Mouse (Mus musculus) right cerebral cortex, postnatal 10 days (tissue): ENCODE data around the gene Cfap77.

Experiments
- DNase-seq, 2 experiments: peaks; one replicate each; pipeline ENCODE4 v3.0.0; 2021; ENCODE audit warnings: low spot score in 2 of 2

The Cfap77 gene

GRCm38 (mm10) chr2:28943666-28944516 lies 111.0 kb downstream of the Cfap77 start:
- DNase-seq = no peak

DNA sequence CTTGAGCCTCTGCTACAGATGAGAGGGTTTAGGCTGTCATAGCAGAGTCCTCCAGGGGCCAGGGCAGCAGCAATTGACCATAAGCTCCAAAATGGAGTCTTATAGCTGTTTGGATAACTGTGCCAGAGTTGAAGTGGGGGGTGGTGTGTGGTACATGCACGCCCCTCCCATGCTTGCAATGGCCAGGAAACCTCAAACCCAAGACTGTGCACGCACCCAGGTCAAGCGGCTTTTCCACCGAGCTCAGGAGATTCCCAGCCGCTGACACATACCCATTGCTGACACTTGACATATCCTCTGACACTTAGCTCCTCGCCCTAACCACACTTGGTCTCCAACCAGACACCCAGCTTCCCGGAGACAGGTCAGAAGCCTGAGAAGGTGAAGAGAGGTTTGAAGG lies 115.9 kb downstream of the Cfap77 start:
- DNase-seq = no peak

GRCm38 (mm10) chr2:28930571-28930970 lies 124.3 kb downstream of the Cfap77 start:
- no peak for DNase-seq

DNA sequence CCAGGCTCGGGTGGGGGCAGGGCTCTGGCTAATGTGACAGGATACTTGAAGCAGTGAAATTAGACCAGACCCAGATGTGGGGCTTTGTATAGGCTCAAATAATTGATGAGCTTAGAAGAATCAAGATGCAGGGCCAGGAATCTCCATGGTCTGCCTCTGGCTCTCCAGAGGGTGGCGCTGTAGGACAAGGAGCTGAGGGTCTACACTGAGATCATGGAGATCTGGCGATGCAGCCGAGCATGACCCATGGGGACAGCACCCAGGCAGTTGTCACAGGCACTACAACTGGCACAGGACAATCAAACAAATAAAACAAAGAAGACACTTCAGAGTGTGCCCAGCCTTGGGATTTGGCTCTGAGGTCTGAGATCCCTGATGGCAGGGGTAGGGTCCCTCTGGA lies 131.0 kb downstream of the Cfap77 start:
- peak; percentile 61 to 87 for DNase-seq

DNA sequence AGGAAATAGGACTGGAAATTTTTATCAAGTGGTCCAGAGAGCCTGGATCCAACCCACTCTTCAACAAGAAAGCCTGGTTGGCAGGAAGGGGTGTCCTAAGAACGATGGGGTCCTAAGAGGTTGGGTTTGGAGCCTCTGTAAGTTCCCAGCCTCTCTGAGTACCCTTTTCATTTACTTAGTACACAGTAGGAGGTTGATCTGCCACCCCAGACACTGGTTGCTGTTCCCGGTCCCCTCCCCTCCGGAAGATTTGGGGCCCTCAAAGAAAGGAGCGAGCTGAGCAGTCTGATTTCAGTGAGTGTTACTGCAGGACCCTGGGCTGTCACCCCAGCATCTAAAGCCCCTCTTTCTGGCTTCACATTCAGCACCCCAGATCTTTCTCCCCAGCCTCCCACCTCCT lies 135.9 kb downstream of the Cfap77 start:
- no peak for DNase-seq

- peak in 1 of 2 experiments; percentile 29 for DNase-seq
These were observed 137.1 kb downstream of the Cfap77 start for GRCm38 (mm10) chr2:28917518-28918361.

- no peak for DNase-seq
These were observed 137.7 kb downstream of the Cfap77 start for GRCm38 (mm10) chr2:28917156-28917517.

DNA sequence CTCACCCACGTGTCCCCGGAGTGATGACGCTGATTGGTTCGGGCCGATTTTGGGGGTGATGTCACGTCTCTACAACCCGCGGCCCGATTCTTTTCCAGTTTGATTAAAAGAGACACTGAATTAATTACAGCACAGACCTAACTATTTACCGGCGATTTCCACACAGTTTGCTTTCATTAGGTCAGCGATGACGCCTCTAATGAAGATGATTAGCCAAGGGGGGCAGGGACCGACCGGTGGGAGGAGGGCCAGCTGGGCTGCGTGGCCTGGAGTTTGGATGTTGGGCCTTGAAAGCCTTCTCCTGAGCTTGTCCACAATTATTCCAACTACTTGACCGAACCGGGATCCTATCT lies 138.4 kb downstream of the Cfap77 start, which contains the start of gene Barhl1:
Gene Barhl1, minus strand, starts transcription at position 156 of the 353 bp plus-strand sequence.
- no peak for DNase-seq

DNA sequence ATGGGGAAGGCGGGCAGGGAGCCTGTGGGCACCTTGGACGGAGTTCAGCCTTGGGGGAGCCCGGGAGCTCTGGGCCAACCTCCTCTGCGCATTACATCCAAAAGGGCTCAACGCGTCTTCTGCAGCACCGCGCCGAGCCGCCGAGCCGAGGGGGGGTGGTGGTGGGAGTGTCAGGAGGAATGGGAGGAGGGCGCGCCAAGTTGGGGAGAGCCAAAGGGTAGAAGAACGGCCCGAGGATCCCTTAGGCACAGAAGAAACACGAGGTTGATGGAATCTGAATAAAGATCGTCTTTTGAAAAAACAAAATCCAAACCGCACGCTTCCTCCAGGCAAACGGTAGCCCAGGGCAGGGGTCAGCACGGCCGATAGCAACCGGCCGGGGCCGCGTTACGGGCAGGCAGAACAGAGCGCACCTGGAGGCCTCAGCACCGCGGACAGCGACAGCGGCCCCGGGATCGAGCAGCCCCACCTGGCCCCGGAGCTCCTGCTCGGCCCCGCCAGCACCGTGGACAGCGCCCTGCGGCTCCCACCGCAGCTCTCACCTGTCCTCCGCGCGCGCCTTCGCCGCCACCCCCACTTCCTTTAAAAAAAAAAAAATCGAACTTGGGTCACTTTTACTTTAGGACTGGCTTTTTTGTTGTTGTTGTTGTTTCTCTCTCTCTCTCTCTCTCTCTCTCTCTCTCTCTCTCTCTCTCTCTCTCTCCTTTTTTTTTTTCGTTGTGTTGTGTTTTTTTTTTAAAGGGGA lies 138.9 kb downstream of the Cfap77 start:
- DNase-seq = no peak

- DNase-seq = no peak
These were observed 139.6 kb downstream of the Cfap77 start for GRCm38 (mm10) chr2:28915104-28915738.

GRCm38 (mm10) chr2:28914121-28914520 lies 140.7 kb downstream of the Cfap77 start:
- no peak for DNase-seq

DNA sequence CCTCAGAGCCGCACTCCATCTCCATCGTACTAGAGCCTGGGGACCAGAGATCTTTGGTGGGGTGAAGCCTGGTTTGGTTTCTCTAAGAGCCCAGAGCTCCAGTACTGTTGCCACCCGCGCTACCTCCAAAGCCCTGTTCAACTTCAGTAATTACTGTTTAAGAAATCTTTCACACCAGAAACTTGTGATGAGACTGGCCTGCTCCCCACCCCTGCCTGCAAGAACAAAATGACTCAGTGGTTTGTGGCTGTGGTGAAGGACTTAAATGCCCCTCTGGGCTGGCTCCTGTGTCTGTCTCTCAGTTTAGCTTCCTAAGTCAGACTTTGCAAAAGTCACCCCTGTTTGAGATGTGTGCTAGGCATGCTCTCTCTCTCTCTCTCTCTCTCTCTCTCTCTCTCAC lies 141.9 kb downstream of the Cfap77 start:
- no peak for DNase-seq

DNA sequence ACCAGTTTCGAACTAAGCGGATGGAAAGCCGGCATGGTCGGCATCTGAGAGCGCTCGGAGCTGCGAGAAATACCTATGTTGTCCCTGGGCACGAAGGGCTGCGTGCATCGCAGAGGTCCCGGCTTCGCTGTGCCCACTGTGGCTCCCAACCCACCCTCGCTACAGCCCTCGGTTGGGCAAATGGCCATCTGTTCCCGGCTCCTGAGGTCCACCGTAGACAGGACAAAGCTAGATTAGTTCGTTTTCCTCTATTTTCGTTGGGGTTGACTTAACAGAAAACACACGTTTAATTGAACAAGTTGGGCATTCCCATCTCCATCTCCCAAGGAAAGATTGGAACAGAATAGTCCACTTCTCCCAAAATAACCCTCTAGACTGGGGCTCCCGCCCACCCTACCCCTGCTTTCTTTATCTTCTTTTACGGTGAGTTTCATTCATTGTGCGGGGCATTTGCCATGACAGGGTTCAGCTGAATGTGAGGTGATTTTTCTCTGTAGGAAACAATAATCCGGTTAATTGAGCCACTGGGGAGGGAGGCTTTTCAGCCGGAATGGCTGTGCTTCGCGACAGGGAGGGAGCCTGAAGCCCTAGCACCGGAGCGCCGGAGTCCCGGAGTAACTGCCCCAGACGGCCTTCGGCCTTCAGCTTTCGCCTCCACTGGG lies 142.7 kb downstream of the Cfap77 start:
- no peak for DNase-seq

- no peak for DNase-seq
These were observed 143.4 kb downstream of the Cfap77 start for GRCm38 (mm10) chr2:28911331-28912038.

- DNase-seq = no peak
These were observed 144.0 kb downstream of the Cfap77 start for GRCm38 (mm10) chr2:28910877-28911276.

DNA sequence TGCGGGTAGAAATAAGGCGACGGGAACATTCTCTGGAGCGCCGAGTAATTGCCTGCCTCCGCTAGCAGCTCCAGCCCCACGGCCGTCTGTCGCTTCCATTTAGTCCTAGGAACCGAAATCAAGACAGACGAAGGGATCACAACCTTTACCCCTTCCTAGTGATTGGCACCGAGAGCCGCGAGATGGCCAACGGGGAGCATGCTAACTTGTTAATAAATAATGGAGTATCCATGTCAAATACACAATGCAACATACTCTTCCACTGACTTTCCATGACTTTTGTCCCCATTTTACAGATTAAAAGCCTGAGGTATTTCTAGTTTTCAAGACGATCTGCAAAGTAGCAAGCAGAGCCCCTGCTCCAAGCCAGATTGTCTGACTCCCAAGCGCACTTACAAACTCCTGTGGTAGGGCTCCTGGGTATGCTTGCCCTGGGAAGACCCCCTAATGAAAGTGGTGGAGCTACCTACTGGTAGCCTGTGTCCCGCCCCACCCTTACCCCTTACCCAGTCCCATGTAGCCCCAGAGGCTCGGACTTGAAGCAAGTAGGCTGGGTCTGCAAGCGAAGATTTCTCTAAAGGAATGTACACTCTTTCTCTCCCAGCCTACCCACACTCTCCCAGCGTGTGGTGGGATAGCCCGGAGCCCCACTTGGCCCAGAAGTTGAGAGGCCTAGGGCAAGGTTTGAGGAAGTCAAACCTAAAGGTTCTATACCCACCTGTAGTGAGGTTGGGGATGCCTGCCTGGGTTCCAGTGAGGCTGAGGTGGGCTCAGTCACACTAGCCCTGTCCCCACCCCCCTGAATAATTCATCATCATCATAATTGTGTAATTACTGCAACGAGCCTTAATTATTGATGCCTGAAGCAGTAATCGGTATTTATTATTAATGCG lies 144.8 kb downstream of the Cfap77 start:
- DNase-seq = no peak

DNA sequence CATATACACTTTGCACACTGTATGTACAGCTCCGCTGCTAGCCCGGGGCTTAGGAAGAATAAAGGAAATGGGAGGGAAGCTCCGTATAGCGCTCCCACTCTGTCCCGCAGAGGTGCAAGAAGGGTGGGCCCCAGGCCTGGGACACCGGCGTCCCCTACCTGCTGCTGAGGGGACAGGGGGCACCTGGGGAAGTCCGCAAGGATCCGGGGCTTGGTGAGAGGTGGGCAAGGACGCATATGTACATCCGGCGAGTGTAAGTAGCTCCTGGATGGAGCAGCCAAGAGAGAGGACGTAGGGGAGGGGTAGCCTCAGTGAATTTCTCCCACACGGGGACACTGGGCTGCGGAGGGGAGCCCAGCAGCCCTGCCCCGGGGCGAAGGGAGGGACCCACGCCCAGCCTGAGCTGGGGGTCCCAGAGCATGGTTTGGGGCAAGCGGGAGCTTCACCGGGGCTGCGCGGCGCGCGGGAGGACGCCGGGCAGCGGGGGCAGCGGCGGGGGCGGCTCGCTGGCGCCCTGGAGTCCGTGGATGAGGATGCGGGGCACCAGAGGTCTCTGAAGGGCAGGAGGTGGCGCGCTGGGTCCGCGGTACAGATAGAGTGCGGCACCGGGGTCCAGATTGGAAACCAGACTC lies 145.6 kb downstream of the Cfap77 start:
- DNase-seq = no peak

DNA sequence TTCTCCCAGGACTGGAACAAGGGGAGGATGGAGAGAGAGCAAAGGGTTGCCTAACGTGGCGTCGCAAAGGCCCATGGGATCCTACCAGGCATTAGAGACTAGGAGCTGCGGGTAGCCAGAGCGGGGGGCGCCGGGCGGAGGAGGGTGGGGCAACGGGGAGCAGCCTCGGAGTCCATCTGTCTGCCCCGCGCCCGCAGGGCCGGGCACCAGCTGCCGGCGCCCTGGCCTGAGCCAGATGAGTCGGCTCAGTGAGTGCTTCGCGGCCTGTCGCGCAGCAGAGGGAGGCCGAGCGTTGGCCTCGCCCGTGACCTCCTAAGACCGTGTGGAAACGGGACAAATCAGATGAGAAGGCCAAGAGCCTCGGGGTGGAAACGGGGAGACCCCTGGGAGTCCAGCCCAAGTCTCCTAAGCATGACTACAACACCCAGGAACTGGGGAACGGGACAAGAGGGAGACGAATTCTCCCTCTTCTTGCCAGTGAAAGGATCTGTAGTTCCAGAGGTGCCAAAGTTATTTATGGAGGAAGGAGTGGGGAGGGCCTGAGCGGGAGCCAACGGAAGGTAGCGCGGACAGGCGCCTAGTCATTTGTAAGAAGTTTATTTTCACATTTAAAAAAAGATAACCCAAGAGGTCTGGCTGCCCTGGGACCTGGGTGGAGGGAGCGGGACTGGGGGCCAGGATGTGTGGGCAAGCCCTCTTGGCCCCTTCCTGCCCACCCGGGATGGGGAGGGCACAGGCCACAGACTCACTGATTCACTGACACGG lies 146.3 kb downstream of the Cfap77 start:
- no peak for DNase-seq
